Mouse (Mus musculus): ENCODE results near the gene Cep68. TPM values are rescaled to one million over a fixed set of nuclear protein-coding genes. Genes with fewer than 3 reads are reported as not detected.

Gene Cep68
- 43.6 and 46.9 TPM in 2 replicates for polyA plus RNA-seq (2016; fragmentation: Nextera tagmentation; extraction: Ambion mirVana)

DNA sequence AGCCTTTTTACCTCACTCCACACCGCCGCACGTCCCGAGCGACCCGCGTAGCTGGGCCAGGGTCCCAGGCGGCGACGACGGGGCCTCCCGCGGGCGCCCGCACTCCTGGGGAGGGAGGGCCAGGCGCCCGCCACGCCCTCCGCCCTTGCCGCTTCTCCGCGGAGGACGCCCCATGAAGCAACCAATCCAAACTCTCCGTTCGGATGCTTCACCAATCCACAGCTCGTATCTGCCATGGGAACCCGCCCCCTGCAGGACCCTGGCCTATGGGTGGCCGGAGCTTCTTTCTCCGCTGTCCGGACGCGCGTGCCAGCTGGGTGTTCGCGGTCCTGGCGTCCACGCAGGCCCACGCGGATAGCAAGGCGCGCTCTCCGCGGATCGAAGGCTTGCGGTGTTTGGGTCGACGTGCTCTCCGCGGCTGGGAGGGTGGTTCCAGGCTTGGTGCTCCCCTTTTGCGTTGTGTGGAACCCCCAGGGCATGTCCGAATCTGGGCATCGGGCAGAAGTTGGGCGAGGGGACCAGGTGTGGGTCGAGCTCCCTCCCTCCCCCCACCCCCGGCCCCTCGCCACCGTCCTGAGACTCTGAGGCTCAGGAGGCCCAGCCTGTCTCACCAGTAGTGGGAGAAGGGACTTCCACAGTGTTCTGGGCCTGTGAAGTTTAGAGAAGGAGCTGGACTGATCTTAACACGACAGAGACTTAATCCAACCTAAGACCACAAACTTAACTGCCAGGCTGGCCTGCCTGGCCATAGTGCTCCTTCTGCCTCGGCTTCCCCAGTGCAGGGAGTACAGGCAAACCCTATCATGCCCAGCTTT lies at the start of gene Cep68:
Gene Cep68, minus strand, starts transcription at position 134 of the 815 bp plus-strand sequence.
- H3K27ac ChIP-seq (replicated peaks): peak within 1 kb of the TSS; percentile 97
- peak within 1 kb of the TSS; percentile 81 for H3K4me3 ChIP-seq
- peak; percentile 96 for DNase-seq (ENCODE audit: low spot score)
- peaks cover 45% of the 10 kb centered on the region for H3K4me1 ChIP-seq
- no peaks in the 10 kb centered on the region for H3K27me3 ChIP-seq (replicated peaks; ENCODE audit: low read depth, poor library complexity, severe bottlenecking)
- H3K9me3 ChIP-seq: no peaks in the 10 kb centered on the region
- WGBS: under 1% methylated on average over 59 of the region's 59 CpGs
- peaks cover 15% of the 10 kb centered on the region for H3K36me3 ChIP-seq (replicated peaks)

- Histone ChIP-seq H3K27ac (replicated peaks) (no peak overlapping the region), H3K9me3 (no peaks in the 10 kb centered on the region), H3K36me3 (replicated peaks) (no peaks in the 10 kb centered on the region), H3K4me1 (no peaks in the 10 kb centered on the region), H3K4me3 (no peak overlapping the region), H3K27me3 (replicated peaks; ENCODE audit: low read depth, poor library complexity, severe bottlenecking) (no peaks in the 10 kb centered on the region)
- 79% methylated on average over 3 of the region's 3 CpGs for WGBS
- no peak for DNase-seq (ENCODE audit: low spot score)
Measured at GRCm38 (mm10) chr11:20284463-20284862, 35.2 kb upstream of the Cep68 start.

GRCm38 (mm10) chr11:20282601-20283219 lies 33.5 kb upstream of the Cep68 start:
- no peak overlapping the region for H3K27ac ChIP-seq (replicated peaks)
- WGBS: 79% methylated on average over 2 of the region's 2 CpGs
- no peaks in the 10 kb centered on the region for H3K27me3 ChIP-seq (replicated peaks; ENCODE audit: low read depth, poor library complexity, severe bottlenecking)
- H3K4me3 ChIP-seq: no peak overlapping the region
- no peak for DNase-seq (ENCODE audit: low spot score)
- H3K36me3 ChIP-seq (replicated peaks): no peaks in the 10 kb centered on the region
- H3K4me1 ChIP-seq: no peaks in the 10 kb centered on the region
- H3K9me3 ChIP-seq: no peaks in the 10 kb centered on the region

- no peak overlapping the region for H3K27ac ChIP-seq (replicated peaks)
- no peaks in the 10 kb centered on the region for H3K4me1 ChIP-seq
- no peak overlapping the region for H3K4me3 ChIP-seq
- no peaks in the 10 kb centered on the region for H3K27me3 ChIP-seq (replicated peaks; ENCODE audit: low read depth, poor library complexity, severe bottlenecking)
- no peaks in the 10 kb centered on the region for H3K9me3 ChIP-seq
- DNase-seq (ENCODE audit: low spot score): no peak
- 79% methylated on average over 5 of the region's 5 CpGs for WGBS
- no peaks in the 10 kb centered on the region for H3K36me3 ChIP-seq (replicated peaks)
Measured at GRCm38 (mm10) chr11:20280982-20281381, 31.8 kb upstream of the Cep68 start.

GRCm38 (mm10) chr11:20278702-20279101 lies 29.5 kb upstream of the Cep68 start:
- H3K27ac ChIP-seq (replicated peaks): no peak overlapping the region
- H3K4me1 ChIP-seq: no peaks in the 10 kb centered on the region
- no peaks in the 10 kb centered on the region for H3K36me3 ChIP-seq (replicated peaks)
- H3K9me3 ChIP-seq: no peaks in the 10 kb centered on the region
- DNase-seq (ENCODE audit: low spot score): no peak
- H3K27me3 ChIP-seq (replicated peaks; ENCODE audit: low read depth, poor library complexity, severe bottlenecking): no peaks in the 10 kb centered on the region
- WGBS: 67% methylated on average over 5 of the region's 5 CpGs
- no peak overlapping the region for H3K4me3 ChIP-seq

- DNase-seq (ENCODE audit: low spot score): no peak
- H3K27me3 ChIP-seq (replicated peaks; ENCODE audit: low read depth, poor library complexity, severe bottlenecking): no peaks in the 10 kb centered on the region
- no peak overlapping the region for H3K27ac ChIP-seq (replicated peaks)
- no peaks in the 10 kb centered on the region for H3K9me3 ChIP-seq
- 73% methylated on average over 2 of the region's 2 CpGs for WGBS
- no peak overlapping the region for H3K4me3 ChIP-seq
- H3K36me3 ChIP-seq (replicated peaks): no peaks in the 10 kb centered on the region
- no peaks in the 10 kb centered on the region for H3K4me1 ChIP-seq
Measured at GRCm38 (mm10) chr11:20277106-20277505, 27.9 kb upstream of the Cep68 start.

GRCm38 (mm10) chr11:20275974-20276373 lies 26.7 kb upstream of the Cep68 start:
- no peaks in the 10 kb centered on the region for H3K27me3 ChIP-seq (replicated peaks; ENCODE audit: low read depth, poor library complexity, severe bottlenecking)
- H3K4me3 ChIP-seq: no peak overlapping the region
- no peaks in the 10 kb centered on the region for H3K4me1 ChIP-seq
- WGBS: 77% methylated on average over 2 of the region's 2 CpGs
- no peak overlapping the region for H3K27ac ChIP-seq (replicated peaks)
- no peaks in the 10 kb centered on the region for H3K36me3 ChIP-seq (replicated peaks)
- no peaks in the 10 kb centered on the region for H3K9me3 ChIP-seq
- DNase-seq (ENCODE audit: low spot score): no peak

GRCm38 (mm10) chr11:20269885-20270284 lies 20.7 kb upstream of the Cep68 start:
- Histone ChIP-seq H3K27me3 (replicated peaks; ENCODE audit: low read depth, poor library complexity, severe bottlenecking) (no peaks in the 10 kb centered on the region), H3K36me3 (replicated peaks) (no peaks in the 10 kb centered on the region), H3K27ac (replicated peaks) (no peak overlapping the region), H3K9me3 (no peaks in the 10 kb centered on the region), H3K4me3 (no peak overlapping the region), H3K4me1 (no peaks in the 10 kb centered on the region)
- WGBS: 90% methylated on average over 6 of the region's 6 CpGs
- DNase-seq (ENCODE audit: low spot score): no peak

GRCm38 (mm10) chr11:20262628-20263380 lies 13.6 kb upstream of the Cep68 start:
- no peak for DNase-seq (ENCODE audit: low spot score)
- WGBS: 61% methylated on average over 8 of the region's 8 CpGs
- Histone ChIP-seq H3K27ac (replicated peaks) (no peak overlapping the region), H3K36me3 (replicated peaks) (no peaks in the 10 kb centered on the region), H3K4me3 (no peak overlapping the region), H3K9me3 (no peaks in the 10 kb centered on the region), H3K4me1 (peaks cover 8% of the 10 kb centered on the region; the same call in 1 of the 2 replicates), H3K27me3 (replicated peaks; ENCODE audit: low read depth, poor library complexity, severe bottlenecking) (no peaks in the 10 kb centered on the region)

DNA sequence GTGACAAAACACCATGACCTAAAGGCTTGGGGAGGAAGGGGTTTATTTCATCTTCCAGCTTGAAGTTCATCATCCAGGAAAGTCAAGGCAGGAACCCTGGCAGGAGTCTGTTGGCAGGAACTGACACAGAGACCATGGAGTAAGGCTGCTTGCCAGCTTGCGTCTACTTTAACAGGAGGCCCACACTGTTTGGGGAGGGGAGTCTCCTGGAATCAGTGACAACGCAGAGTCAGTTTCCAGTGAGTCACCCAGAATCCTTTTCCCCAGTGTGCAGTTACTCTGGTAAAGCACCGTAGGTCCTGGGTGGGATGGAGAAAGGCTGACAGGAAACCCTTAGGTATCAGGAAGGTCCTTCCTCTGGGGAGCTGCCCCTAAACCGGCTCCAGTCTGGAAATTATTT lies 5.6 kb upstream of the Cep68 start:
- H3K27ac ChIP-seq (replicated peaks): no peak overlapping the region
- H3K4me1 ChIP-seq: peaks cover 18% of the 10 kb centered on the region
- DNase-seq (ENCODE audit: low spot score): no peak
- H3K9me3 ChIP-seq: no peaks in the 10 kb centered on the region
- no peaks in the 10 kb centered on the region for H3K36me3 ChIP-seq (replicated peaks)
- H3K27me3 ChIP-seq (replicated peaks; ENCODE audit: low read depth, poor library complexity, severe bottlenecking): no peaks in the 10 kb centered on the region
- no peak overlapping the region for H3K4me3 ChIP-seq
- WGBS: 85% methylated on average over 4 of the region's 4 CpGs

GRCm38 (mm10) chr11:20253088-20253487 lies 3.9 kb upstream of the Cep68 start:
- Histone ChIP-seq H3K9me3 (no peaks in the 10 kb centered on the region), H3K36me3 (replicated peaks) (no peaks in the 10 kb centered on the region), H3K27me3 (replicated peaks; ENCODE audit: low read depth, poor library complexity, severe bottlenecking) (no peaks in the 10 kb centered on the region), H3K4me3 (no peak overlapping the region), H3K4me1 (peaks cover 17% of the 10 kb centered on the region), H3K27ac (replicated peaks) (no peak overlapping the region)
- DNase-seq (ENCODE audit: low spot score): no peak
- WGBS: 79% methylated on average over 2 of the region's 2 CpGs

- WGBS: 90% methylated on average over 6 of the region's 6 CpGs
- H3K36me3 ChIP-seq (replicated peaks): peaks cover 10% of the 10 kb centered on the region
Measured at GRCm38 (mm10) chr11:20250476-20251178, 1.4 kb upstream of the Cep68 start.

More at GRCm38 (mm10) chr11:20250476-20251178, 1.4 kb upstream of the Cep68 start:
- H3K9me3 ChIP-seq: no peaks in the 10 kb centered on the region
- no peak for DNase-seq (ENCODE audit: low spot score)
- no peak overlapping the region for H3K27ac ChIP-seq (replicated peaks)
- no peak overlapping the region for H3K4me3 ChIP-seq
- H3K27me3 ChIP-seq (replicated peaks; ENCODE audit: low read depth, poor library complexity, severe bottlenecking): no peaks in the 10 kb centered on the region
- H3K4me1 ChIP-seq: peaks cover 38% of the 10 kb centered on the region

Measured in embryonic facial prominence, embryonic 10.5 days (tissue).